Mouse (Mus musculus) cerebellum, adult 2 months (tissue): ENCODE measurements at regions not wholly inside any gene's neighbourhood (a gene's known extent, or its start where the extent isn't known, plus 50 kb on each side); places are given as distances from the start of the nearest gene placed in this dataset.

Experiments
- DNase-seq, 2 experiments: peaks; one replicate each; pipeline ENCODE4 v3.0.0; 2021
- H3K27ac ChIP-seq: fragments of 200-500 bp; 2 replicates; pipeline ENCODE4 v1.5.1; 2012; ENCODE audit warnings: low read length, control low read depth, inconsistent platforms; ENCODE audit not compliant: insufficient read depth
- H3K27me3 ChIP-seq: fragments of 200-500 bp; 2 replicates; pipeline ENCODE4 v1.6.1; 2012; ENCODE audit warnings: inconsistent platforms, mild to moderate bottlenecking, low read length, moderate library complexity; ENCODE audit not compliant: control insufficient read depth, insufficient read depth
- H3K4me1 ChIP-seq: fragments of 200-500 bp; 2 replicates; pipeline ENCODE4 v1.6.1; 2011; ENCODE audit warnings: low read length; ENCODE audit not compliant: control insufficient read depth, insufficient read depth
- H3K4me3 ChIP-seq: fragments of 200-500 bp; replicated peaks from 2 replicates; pipeline ENCODE3; 2011; ENCODE audit warnings: mild to moderate bottlenecking, low read depth, low read length, control low read depth; ENCODE audit not compliant: insufficient read depth
- CTCF ChIP-seq: fragments of 200-500 bp; IDR thresholded peaks from 2 replicates; pipeline ENCODE4 v1.5.1; 2011; ENCODE audit warnings: low read depth, mild to moderate bottlenecking, control low read depth, low read length, moderate library complexity, borderline replicate concordance; ENCODE audit not compliant: insufficient read depth
- POLR2A ChIP-seq: fragments of 200-500 bp; IDR thresholded peaks from 2 replicates; pipeline ENCODE4 v1.6.1; 2011; ENCODE audit warnings: low read length, control low read depth, borderline replicate concordance; ENCODE audit not compliant: insufficient read depth
- WGBS: fragments of 180-500 bp; shearing (Covaris S2); methylation state at CpG from one replicate; pipeline ENCODE4 v1.1.7; 2018; 5-methylcytosine and 5-hydroxymethylcytosine counted together

GRCm38 (mm10) chr19:59831304-59831703, 112.2 kb downstream of the Rab11fip2 start:
- no peak overlapping the region for H3K4me3 ChIP-seq
- DNase-seq: no peak
- TF ChIP-seq POLR2A (no peak), CTCF (no peak)
- H3K27ac ChIP-seq: no peak overlapping the region
- 90% methylated on average over 4 of the region's 4 CpGs for WGBS
- no peaks in the 10 kb centered on the region for H3K27me3 ChIP-seq
- no peaks in the 10 kb centered on the region for H3K4me1 ChIP-seq

GRCm38 (mm10) chr19:59837138-59837537, 106.3 kb downstream of the Rab11fip2 start:
- no peak for DNase-seq
- Histone ChIP-seq H3K27ac (no peak overlapping the region), H3K4me3 (no peak overlapping the region), H3K4me1 (no peaks in the 10 kb centered on the region), H3K27me3 (no peaks in the 10 kb centered on the region)
- TF ChIP-seq CTCF (no peak), POLR2A (no peak)
- WGBS: 89% methylated on average over 4 of the region's 4 CpGs

DNA sequence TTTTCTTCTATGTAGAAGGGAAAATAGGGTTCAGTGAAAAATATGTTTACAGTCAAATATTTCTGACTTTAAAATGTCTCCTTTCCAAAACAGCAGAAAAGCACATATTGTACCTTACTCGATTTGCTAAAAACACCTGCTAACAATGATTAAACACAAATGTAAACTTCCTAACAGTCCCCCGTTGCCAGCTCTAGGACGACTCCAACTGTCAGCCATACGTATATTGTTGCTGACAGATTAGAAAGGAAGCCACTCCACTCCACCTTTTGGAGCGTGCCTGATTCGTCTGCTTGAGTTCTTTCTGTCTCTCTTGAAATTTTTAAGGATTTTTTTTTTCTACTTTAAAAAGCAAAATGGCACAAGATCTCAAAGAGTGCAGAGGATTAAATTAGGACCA, 105.8 kb downstream of the Rab11fip2 start:
- Histone ChIP-seq H3K27ac (no peak overlapping the region), H3K27me3 (no peaks in the 10 kb centered on the region), H3K4me1 (no peaks in the 10 kb centered on the region), H3K4me3 (no peak overlapping the region)
- WGBS: 48% methylated on average over 6 of the region's 6 CpGs
- no peak for DNase-seq
- TF ChIP-seq CTCF (no peak), POLR2A (no peak)

DNA sequence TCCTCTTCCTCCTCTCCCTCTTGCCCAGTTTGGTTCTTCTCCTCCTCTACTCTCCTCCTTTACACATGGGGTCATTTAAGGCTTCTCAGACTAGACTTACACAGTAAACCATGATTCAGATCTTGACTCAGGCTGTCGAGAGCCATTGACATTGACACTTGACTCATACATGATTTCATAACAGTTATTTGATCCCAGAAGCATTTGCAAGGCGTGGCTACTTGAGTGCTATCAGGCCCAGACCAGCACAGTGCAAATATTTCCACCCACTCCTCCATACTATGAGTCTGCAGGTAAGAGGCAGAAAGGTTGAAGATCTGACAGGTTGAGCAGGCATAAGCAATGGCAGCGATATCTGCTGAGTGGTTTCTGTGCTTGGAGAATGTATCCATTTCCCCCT, 99.2 kb downstream of the Rab11fip2 start:
- Histone ChIP-seq H3K27me3 (no peaks in the 10 kb centered on the region), H3K27ac (no peak overlapping the region), H3K4me3 (no peak overlapping the region), H3K4me1 (no peaks in the 10 kb centered on the region)
- no peak for DNase-seq
- 87% methylated on average over 3 of the region's 3 CpGs for WGBS
- no peak for TF ChIP-seq CTCF
- TF ChIP-seq POLR2A: no peak

- H3K4me3 ChIP-seq: no peak overlapping the region
- TF ChIP-seq CTCF: no peak
- no peak for TF ChIP-seq POLR2A
- H3K4me1 ChIP-seq: no peaks in the 10 kb centered on the region
- H3K27ac ChIP-seq: no peak overlapping the region
- no peaks in the 10 kb centered on the region for H3K27me3 ChIP-seq
- WGBS: 91% methylated on average over 1 of the region's 1 CpGs
- DNase-seq: no peak
Measured at GRCm38 (mm10) chr19:59846807-59847206, 96.6 kb downstream of the Rab11fip2 start.

GRCm38 (mm10) chr19:59850696-59851095, 92.8 kb downstream of the Rab11fip2 start:
- no peak for TF ChIP-seq CTCF
- no peak overlapping the region for H3K4me3 ChIP-seq
- H3K4me1 ChIP-seq: no peaks in the 10 kb centered on the region
- H3K27ac ChIP-seq: no peak overlapping the region
- no peak for DNase-seq
- 44% methylated on average over 5 of the region's 5 CpGs for WGBS
- H3K27me3 ChIP-seq: no peaks in the 10 kb centered on the region

DNA sequence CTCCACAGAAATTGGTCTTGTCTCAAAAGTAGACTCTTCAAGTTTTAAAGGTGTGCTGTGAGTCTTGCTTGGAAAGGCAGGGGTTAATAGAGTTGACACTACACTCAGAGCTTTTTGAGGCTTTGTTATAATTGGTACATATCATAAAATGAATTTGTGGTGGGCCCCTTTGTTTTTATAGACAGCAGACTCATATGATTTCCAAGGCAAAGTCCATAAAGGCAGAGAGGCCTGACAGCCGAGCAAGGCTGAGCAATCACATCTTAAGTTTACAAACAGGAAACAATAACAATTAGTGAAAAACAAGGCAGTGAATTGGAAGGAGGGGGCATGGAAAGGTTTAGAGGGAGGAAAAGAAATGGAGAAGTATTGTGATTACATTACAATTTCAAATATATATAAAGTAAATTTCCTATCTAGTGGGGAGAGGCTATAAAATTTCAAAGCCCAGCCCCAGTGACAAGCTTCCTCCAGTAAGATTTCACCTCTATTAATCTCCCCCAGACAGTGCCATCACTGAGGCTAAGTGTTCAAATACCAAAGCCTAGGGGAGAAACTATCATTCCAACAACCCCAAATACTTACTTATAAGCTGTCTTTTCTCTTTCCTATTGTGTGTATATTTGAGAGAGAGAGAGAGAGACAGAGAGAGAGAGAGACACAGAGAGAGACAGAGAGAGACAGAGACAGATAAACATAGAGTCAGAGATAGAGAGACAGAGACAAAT, 91.3 kb downstream of the Rab11fip2 start:
- Histone ChIP-seq H3K4me1 (no peaks in the 10 kb centered on the region), H3K27me3 (no peaks in the 10 kb centered on the region), H3K4me3 (no peak overlapping the region), H3K27ac (no peak overlapping the region)
- TF ChIP-seq POLR2A (no peak), CTCF (no peak)
- WGBS: 92% methylated on average over 1 of the region's 1 CpGs
- no peak for DNase-seq
